In genomic region chr4:145305661-145306362, GRCm38 (mm10) we compare ENCODE assay signal across 10 mouse cellular contexts. TPM values are rescaled to one million over a fixed set of nuclear protein-coding genes. Genes with fewer than 3 reads are reported as not detected.
A peak's percentile ranks its signal among the peaks of the same experiment; 100 is the strongest.
DNase-seq lines count a peak whose midpoint lies in the region; ATAC-seq and TF ChIP-seq lines count a peak whose summit lies in the region.
"Not testable (repeated sequence)": the region's sequence is repeated elsewhere in the genome, so short reads cannot be mapped to it uniquely, and the experiment has no call there.
"Had no signal": no experiment of that assay in that cellular context is flagged by ENCODE, and none has a peak within 500 bp of the region (broad histone marks: within the 10 kb centered on the region; RNA-seq: fewer than 3 reads in every experiment).

No protein-coding gene starts in this region.

- H3K9ac ChIP-seq in midbrain, embryonic 12.5 days (replicated peaks); neural tube, embryonic 12.5 days: not testable (repeated sequence)

- not testable (repeated sequence) for H3K36me3 ChIP-seq in E14TG2a.4 (ENCODE audit: insufficient read depth, low read length); midbrain, embryonic 12.5 days; neural tube, embryonic 12.5 days

- DNase-seq in ZHBTc4 (ENCODE audit: low read depth, low spot score), result peak; percentile 77
- peak; percentile 25 for DNase-seq in frontal cortex, adult 2 months (ENCODE audit: extremely low spot score in 1 of 2, low spot score in 1 of 2)
- not testable (repeated sequence) for DNase-seq in layer of hippocampus, adult 2 months (ENCODE audit: low spot score in 2 of 2)

- TF ChIP-seq CTCF in E14TG2a.4 (conservative IDR thresholded peaks at IDR 0.05; ENCODE audit: low read length); layer of hippocampus, adult 2 months (conservative IDR thresholded peaks at IDR 0.05): not testable (repeated sequence)

- 47% methylated on average over 2 of the region's 2 CpGs for WGBS in midbrain, embryonic 12.5 days
- 48% methylated on average over 2 of the region's 2 CpGs for whole genome bisulfite sequencing in neural tube, embryonic 12.5 days

- 0 out of 2 replicates have a peak overlapping the region, but pooled peaks have one; percentile 54 for H3K4me3 ChIP-seq in E14TG2a.4 (replicated peaks; ENCODE audit: low read length)
- not testable (repeated sequence) for H3K4me3 ChIP-seq in layer of hippocampus, adult 2 months; midbrain, embryonic 12.5 days; neural tube, embryonic 12.5 days

- H3K9me3 ChIP-seq in E14TG2a.4 (ENCODE audit: low read length); midbrain, embryonic 12.5 days; neural tube, embryonic 12.5 days: not testable (repeated sequence)

- peak; percentile 50; the same call in 1 of the 2 replicates for ATAC-seq in midbrain, embryonic 12.5 days (ENCODE audit: low FRiP score, low read depth)
- peak; percentile 44; the same call in 1 of the 2 replicates for ATAC-seq in neural tube, embryonic 12.5 days (ENCODE audit: low FRiP score, low read depth)

- H3K27me3 ChIP-seq in E14TG2a.4 (ENCODE audit: insufficient read depth, low read length); midbrain, embryonic 12.5 days; neural tube, embryonic 12.5 days (replicated peaks): not testable (repeated sequence)

- peak overlapping the region; percentile 49; the same call in 1 of the 2 replicates for H3K27ac ChIP-seq in layer of hippocampus, adult 2 months
- not testable (repeated sequence) for H3K27ac ChIP-seq in midbrain, embryonic 12.5 days (replicated peaks); neural tube, embryonic 12.5 days

- not testable (repeated sequence) for H3K4me2 ChIP-seq in midbrain, embryonic 12.5 days (replicated peaks); neural tube, embryonic 12.5 days (replicated peaks)

- H3K4me1 ChIP-seq in E14TG2a.4 (replicated peaks; ENCODE audit: low read depth, low read length), result peaks cover 44% of the 10 kb centered on the region
- H3K4me1 ChIP-seq in midbrain, embryonic 12.5 days; neural tube, embryonic 12.5 days: not testable (repeated sequence)

RNA-seq across cellular contexts. Expression of gene Tnfrsf8, which starts 9.2 kb away (rescaled TPM):
- 2.7 and 3.2 TPM in 2 replicates for polyA plus RNA-seq in frontal cortex, adult 2 months (2012; rRNA removed)
- under 1 TPM; 0.52 to 0.69 TPM for total RNA-seq in layer of hippocampus, adult 2 months (2021)
- not detected in 2 replicates for polyA plus RNA-seq in midbrain, embryonic 12.5 days (2016; fragmentation: Nextera tagmentation; extraction: Ambion mirVana)
- polyA plus RNA-seq in neural tube, embryonic 12.5 days (2016; fragmentation: Nextera tagmentation; extraction: Ambion mirVana), result 0.05 and 0.09 TPM in 2 replicates
- total RNA-seq: hematopoietic stem cell, adult 5-6 weeks; MEL had no signal
- polyA plus RNA-seq: embryonic facial prominence, embryonic 10.5 days; intestine, embryonic 16.5 days had no signal

RNA-seq across cellular contexts. Expression of gene Tnfrsf1b, which starts 59.1 kb away (rescaled TPM):
- 3.0 TPM in 2 replicates for polyA plus RNA-seq in frontal cortex, adult 2 months (2012; rRNA removed)
- 1 to 10 TPM; 2.7 TPM for total RNA-seq in layer of hippocampus, adult 2 months (2021)
- polyA plus RNA-seq in midbrain, embryonic 12.5 days (2016; fragmentation: Nextera tagmentation; extraction: Ambion mirVana), result 2.6 TPM in 2 replicates
- polyA plus RNA-seq in neural tube, embryonic 12.5 days (2016; fragmentation: Nextera tagmentation; extraction: Ambion mirVana), result 2.9 and 3.1 TPM in 2 replicates
